Mouse (Mus musculus) small intestine, adult 2 months (tissue): Measurements from ENCODE around the gene Cnpy3. TPM values are rescaled to one million over a fixed set of nuclear protein-coding genes. Genes with fewer than 3 reads are reported as not detected.

Experiments
- H3K27ac ChIP-seq: fragments of 200-500 bp; 2 replicates; pipeline ENCODE4 v1.5.1; 2012; ENCODE audit warnings: low read depth, low read length, control low read depth, inconsistent platforms; ENCODE audit not compliant: insufficient read depth
- H3K27me3 ChIP-seq: fragments of 200-500 bp; 2 replicates; pipeline ENCODE4 v1.6.1; 2012; ENCODE audit warnings: mild to moderate bottlenecking, moderate library complexity, low read length, inconsistent platforms; ENCODE audit not compliant: control insufficient read depth, insufficient read depth
- H3K36me3 ChIP-seq: fragments of 200-500 bp; 2 replicates; pipeline ENCODE4 v1.6.1; 2012; ENCODE audit warnings: mild to moderate bottlenecking, low read length, control low read depth, inconsistent platforms; ENCODE audit not compliant: control insufficient read depth, insufficient read depth
- H3K4me1 ChIP-seq: fragments of 200-500 bp; 2 replicates; pipeline ENCODE4 v1.6.1; 2012; ENCODE audit warnings: low read length, inconsistent platforms, mixed read lengths; ENCODE audit not compliant: control insufficient read depth, insufficient read depth, insufficient read length
- H3K4me3 ChIP-seq: fragments of 200-500 bp; 2 replicates; pipeline ENCODE4 v1.5.1; 2012; ENCODE audit warnings: low read depth, mild to moderate bottlenecking, control low read depth, inconsistent platforms, low read length, moderate library complexity
- CTCF ChIP-seq: fragments of 200-500 bp; IDR thresholded peaks from 2 replicates; pipeline ENCODE4 v1.5.1; 2012; ENCODE audit warnings: low read depth, mild to moderate bottlenecking, control low read depth, inconsistent platforms, low read length, moderate library complexity, mixed read lengths; ENCODE audit not compliant: insufficient replicate concordance, insufficient read length; ENCODE audit errors: extremely low read depth
- POLR2A ChIP-seq: fragments of 200-500 bp; IDR thresholded peaks from 2 replicates; pipeline ENCODE4 v1.6.1; 2012; ENCODE audit warnings: low read depth, mild to moderate bottlenecking, control low read depth, inconsistent platforms, low read length, moderate library complexity
- WGBS: fragments of 180-500 bp; shearing (Covaris S2); methylation state at CpG from one replicate; pipeline ENCODE4 v1.1.7; 2018; 5-methylcytosine and 5-hydroxymethylcytosine counted together
- polyA plus RNA-seq: library from polyadenylated mRNA; depleted of rRNA; stranded (reverse); fragments of >200 nt; gene quantifications from 2 replicates; pipeline ENCODE4 v1.2.3, GENCODE M21; 2012

Cnpy3 gene
- polyA plus RNA-seq, 1 experiment = 23.7 TPM

DNA sequence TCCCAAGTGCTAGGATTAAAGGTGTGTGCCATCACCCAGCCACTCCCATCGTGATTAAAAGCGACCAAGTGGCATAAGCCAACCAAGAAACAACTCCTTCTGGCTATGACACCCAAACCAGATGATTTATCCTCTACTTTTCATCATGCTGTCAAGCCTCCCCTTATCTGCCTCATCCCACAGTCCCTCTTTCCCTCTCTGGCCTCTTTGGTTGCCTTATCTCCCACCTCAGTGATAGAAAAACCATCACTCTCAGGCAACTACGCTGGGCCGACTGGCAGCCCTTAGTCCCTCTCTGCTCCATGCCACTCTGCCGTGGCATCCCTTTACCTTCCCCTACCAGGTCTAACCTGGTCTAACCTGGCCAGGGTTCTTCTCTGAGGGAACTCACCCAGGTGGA is 34.9 kb upstream of the Cnpy3 start:
- H3K36me3 ChIP-seq = no peaks in the 10 kb centered on the region
- H3K27ac ChIP-seq = no peak overlapping the region
- H3K27me3 ChIP-seq = no peaks in the 10 kb centered on the region
- no peaks in the 10 kb centered on the region for H3K4me1 ChIP-seq
- TF ChIP-seq CTCF (no peak), POLR2A (no peak)
- 88% methylated on average over 5 of the region's 5 CpGs for WGBS
- no peak overlapping the region for H3K4me3 ChIP-seq

DNA sequence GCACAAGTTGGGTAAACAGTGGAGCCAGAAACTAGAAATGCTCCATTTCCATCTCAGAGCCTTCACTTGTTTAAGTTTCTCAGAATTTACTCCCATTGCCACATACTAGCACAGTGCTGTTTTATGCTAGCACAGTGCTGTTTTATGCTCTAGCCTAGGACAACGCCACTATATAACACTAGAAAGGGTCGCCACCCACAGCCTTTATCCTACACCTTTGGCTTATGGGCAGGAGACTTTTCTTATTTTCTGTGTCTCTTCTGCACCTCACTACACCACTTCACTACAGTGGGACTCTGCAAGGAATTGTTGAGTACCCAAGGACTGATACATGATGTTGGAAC is 31.2 kb upstream of the Cnpy3 start:
- no peak overlapping the region; the same call in 1 of the 2 replicates for H3K27ac ChIP-seq
- TF ChIP-seq POLR2A = no peak
- no peak for TF ChIP-seq CTCF

DNA sequence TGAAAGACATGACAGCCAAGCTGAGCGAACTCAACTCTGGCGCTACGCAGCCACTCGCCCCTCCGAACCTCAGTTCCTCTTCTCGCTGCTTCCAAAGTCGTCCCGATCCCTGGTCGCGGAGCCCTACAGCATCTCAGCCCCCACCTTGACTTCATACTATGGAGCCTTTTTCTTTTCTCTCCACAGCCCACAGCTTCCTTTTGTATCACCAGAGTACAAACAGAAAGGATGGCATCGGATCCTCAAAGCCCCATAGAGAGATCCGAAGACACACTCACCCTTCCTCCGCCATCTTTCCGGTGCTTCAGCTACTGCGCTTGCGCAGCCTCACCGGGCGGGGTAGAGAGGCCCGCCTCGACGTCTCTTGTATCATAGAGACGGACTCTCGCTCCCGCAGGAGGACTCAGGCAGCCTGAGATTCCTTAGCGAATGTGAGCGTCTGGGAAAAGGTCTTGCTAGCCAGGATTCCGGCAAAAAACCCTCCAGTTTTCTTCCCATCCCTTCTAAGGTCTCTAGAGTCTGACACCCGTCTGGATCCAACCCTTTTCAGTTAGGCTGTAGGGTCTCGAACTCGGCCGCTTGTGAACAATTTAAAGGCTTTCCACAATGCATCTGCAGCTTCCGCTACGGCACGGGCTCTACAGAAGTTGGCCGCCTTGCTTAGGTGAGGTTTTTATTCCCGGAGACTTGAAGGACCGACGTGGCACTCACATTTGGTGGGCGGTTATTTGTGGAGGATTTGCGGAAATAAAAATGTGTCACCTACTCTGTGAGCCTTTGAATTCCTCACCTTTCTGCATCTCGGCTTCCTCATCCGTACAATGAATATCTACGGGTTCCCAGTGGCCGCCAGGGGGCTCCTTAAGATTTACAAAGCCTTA is 30.6 kb upstream of the Cnpy3 start, which contains the start of gene Rpl7l1:
Gene Rpl7l1 (minus strand): TSS at position 332 of the 881 bp plus-strand sequence.
- Histone ChIP-seq H3K36me3 (peaks cover 27% of the 10 kb centered on the region), H3K4me1 (no peaks in the 10 kb centered on the region), H3K4me3 (peak within 1 kb of the TSS; percentile 93), H3K27me3 (no peaks in the 10 kb centered on the region), H3K27ac (peak within 1 kb of the TSS; percentile 84)
- TF ChIP-seq POLR2A (peak; percentile 79), CTCF (peak; percentile 80; the same call in 1 of the 2 replicates)
- under 1% methylated on average over 44 of the region's 44 CpGs for WGBS

More for the DNA sequence above, 31.2 kb upstream of the Cnpy3 start:
- WGBS = 76% methylated on average over 2 of the region's 2 CpGs
- no peaks in the 10 kb centered on the region for H3K27me3 ChIP-seq
- no peak overlapping the region for H3K4me3 ChIP-seq
- peaks cover 21% of the 10 kb centered on the region for H3K36me3 ChIP-seq
- no peaks in the 10 kb centered on the region for H3K4me1 ChIP-seq

DNA sequence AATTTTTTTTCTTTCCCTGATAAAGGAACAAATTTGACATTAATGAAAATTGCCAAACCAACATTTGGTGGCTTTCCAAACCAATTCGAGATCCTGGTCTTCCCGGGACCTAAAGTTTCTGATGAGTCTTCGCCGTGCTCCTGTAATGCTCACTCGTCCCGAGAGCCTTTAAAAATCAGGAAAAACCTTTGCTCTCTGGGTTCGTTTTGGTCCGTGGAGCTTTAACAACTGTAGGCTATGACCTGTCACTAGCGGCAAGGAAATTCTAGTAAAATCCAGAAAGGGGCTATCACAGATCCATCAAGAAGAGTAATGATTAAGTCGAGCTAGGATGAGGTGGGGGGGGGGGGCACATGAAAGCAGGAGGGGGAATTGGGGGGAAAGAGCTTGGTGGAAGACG is 29.9 kb upstream of the Cnpy3 start:
- Histone ChIP-seq H3K4me1 (no peaks in the 10 kb centered on the region), H3K27me3 (no peaks in the 10 kb centered on the region), H3K36me3 (peaks cover 32% of the 10 kb centered on the region), H3K4me3 (peak overlapping the region; percentile 93), H3K27ac (peak overlapping the region; percentile 63)
- no peak for TF ChIP-seq POLR2A
- TF ChIP-seq CTCF = no peak
- WGBS = 1% methylated on average over 11 of the region's 11 CpGs

DNA sequence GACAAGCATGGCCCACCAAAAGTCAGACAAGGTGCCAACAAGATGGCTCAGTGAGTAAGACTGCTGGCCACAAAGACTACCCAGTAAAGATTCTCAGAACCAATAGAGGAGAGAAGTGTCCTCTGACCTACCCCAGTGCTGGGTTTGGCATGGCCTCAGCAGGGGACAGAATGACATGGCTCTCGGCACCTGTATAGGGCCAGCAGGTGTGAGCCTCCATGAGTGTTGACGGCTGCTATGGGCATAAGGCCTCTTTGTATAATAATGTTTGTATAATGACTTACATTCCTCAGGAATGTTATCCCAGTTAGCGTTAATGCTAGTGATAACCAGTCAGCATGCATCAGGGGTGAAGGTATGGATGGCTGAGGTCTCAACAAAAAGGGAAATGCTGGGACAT is 24.1 kb upstream of the Cnpy3 start:
- Histone ChIP-seq H3K4me3 (no peak overlapping the region), H3K27me3 (no peaks in the 10 kb centered on the region), H3K27ac (no peak overlapping the region), H3K4me1 (no peaks in the 10 kb centered on the region; the same call in 1 of the 2 replicates), H3K36me3 (peaks cover 49% of the 10 kb centered on the region)
- no peak for TF ChIP-seq POLR2A
- no peak for TF ChIP-seq CTCF
- WGBS = 27% methylated on average over 3 of the region's 3 CpGs

DNA sequence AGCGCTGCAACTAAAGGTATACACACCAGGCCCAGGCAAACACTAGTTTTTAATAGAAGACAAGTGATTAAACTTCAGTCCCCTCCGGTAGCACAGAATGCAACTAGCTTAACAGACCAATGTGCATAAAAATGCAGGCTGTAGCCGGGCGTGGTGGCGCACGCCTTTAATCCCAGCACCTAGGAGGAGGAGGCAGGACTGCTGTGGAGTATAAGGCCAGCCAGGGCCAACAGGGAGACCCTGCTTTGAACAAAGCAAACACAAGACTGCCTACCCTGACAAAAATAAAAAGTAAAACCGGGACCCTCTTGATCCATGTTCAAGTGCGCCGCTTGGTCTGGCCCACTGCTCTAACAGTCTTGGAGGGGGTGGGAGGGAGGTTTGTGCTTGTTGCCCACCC is 23.1 kb upstream of the Cnpy3 start:
- Histone ChIP-seq H3K27ac (no peak overlapping the region), H3K36me3 (peaks cover 44% of the 10 kb centered on the region), H3K27me3 (no peaks in the 10 kb centered on the region), H3K4me1 (no peaks in the 10 kb centered on the region; the same call in 1 of the 2 replicates), H3K4me3 (no peak overlapping the region)
- no peak for TF ChIP-seq CTCF
- no peak for TF ChIP-seq POLR2A
- WGBS = 87% methylated on average over 9 of the region's 9 CpGs

DNA sequence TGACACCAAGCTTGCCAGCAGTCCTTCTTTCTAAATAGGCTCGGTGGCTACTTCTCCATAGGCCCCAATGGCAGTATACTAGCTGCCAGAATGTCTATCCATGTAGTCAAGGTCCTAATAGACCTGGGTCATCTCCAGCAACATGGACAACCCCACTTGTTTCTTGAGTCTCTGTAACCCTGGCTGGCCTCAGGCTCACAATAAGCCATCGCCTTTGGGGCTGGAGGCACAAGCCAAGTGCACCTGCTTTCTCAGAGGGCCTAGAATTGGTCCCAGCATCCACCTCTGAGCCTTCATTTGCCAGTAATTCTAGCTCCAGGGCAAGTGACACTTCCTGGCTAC is 22.1 kb upstream of the Cnpy3 start:
- TF ChIP-seq POLR2A = no peak
- no peak for TF ChIP-seq CTCF
- WGBS = 46% methylated on average over 2 of the region's 2 CpGs
- Histone ChIP-seq H3K36me3 (peaks cover 37% of the 10 kb centered on the region), H3K27me3 (no peaks in the 10 kb centered on the region), H3K4me3 (no peak overlapping the region), H3K27ac (no peak overlapping the region), H3K4me1 (no peaks in the 10 kb centered on the region; the same call in 1 of the 2 replicates)
